Comparison of ENCODE assay signal across 8 mouse cellular contexts in the genomic region with DNA sequence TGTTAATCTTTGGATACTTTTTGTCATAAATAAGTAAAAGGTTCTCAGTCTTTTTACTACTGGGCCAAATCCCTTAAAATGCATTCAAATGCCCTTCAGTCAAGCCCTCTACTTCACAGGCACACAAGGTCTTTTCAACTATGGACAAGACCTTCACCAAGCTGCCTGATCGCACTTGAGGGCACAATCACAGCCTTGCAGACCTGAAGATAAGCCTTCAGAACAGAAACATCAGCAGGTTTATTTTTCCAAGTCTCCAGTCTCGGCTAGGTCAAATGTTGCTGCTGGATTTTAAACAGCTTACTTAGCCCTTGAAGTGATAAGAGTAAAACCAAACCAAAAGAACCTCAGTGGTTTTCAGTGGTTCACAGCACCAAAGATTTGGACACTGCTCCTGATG. TPM values are rescaled to one million over a fixed set of nuclear protein-coding genes. Genes with fewer than 3 reads are reported as not detected.
DNase-seq lines count a peak whose midpoint lies in the region; ATAC-seq and TF ChIP-seq lines count a peak whose summit lies in the region.

No protein-coding gene starts in this region.

- H3K4me1 ChIP-seq in embryonic facial prominence, embryonic 12.5 days: peaks cover 11% of the 10 kb centered on the region
- peaks cover 13% of the 10 kb centered on the region for H3K4me1 ChIP-seq in hindbrain, postnatal 0 days (ENCODE audit: insufficient read depth, low read length)
- H3K4me1 ChIP-seq in midbrain, postnatal 0 days (ENCODE audit: insufficient read depth, low read length): no peaks in the 10 kb centered on the region; the same call in 1 of the 2 replicates

- peak overlapping the region; percentile 100; the same call in 1 of the 2 replicates for H3K27ac ChIP-seq in layer of hippocampus, adult 2 months
- no peak overlapping the region for H3K27ac ChIP-seq in embryonic facial prominence, embryonic 12.5 days
- H3K27ac ChIP-seq in hindbrain, postnatal 0 days: no peak overlapping the region
- H3K27ac ChIP-seq in midbrain, postnatal 0 days (ENCODE audit: low read depth, low read length): 0 out of 2 replicates have a peak overlapping the region, but pooled peaks have one; percentile 99

- peak overlapping the region; percentile 71 for H3K4me2 ChIP-seq in embryonic facial prominence, embryonic 12.5 days (replicated peaks)
- peak overlapping the region; percentile 83 for H3K4me2 ChIP-seq in hindbrain, postnatal 0 days (ENCODE audit: low read depth, low read length)
- H3K4me2 ChIP-seq in midbrain, postnatal 0 days (ENCODE audit: low read depth, low read length, poor library complexity, severe bottlenecking): peak overlapping the region; percentile 72

- H3K27me3 ChIP-seq in embryonic facial prominence, embryonic 12.5 days: no peaks in the 10 kb centered on the region
- H3K27me3 ChIP-seq in hindbrain, postnatal 0 days (ENCODE audit: insufficient read depth, low read length): no peaks in the 10 kb centered on the region
- no peaks in the 10 kb centered on the region for H3K27me3 ChIP-seq in midbrain, postnatal 0 days (ENCODE audit: insufficient read depth, low read length)

- TF ChIP-seq CTCF in layer of hippocampus, adult 2 months (conservative IDR thresholded peaks at IDR 0.05): no peak
- TF ChIP-seq CTCF in hindbrain, postnatal 0 days (IDR thresholded peaks at IDR 0.05; ENCODE audit: low read depth): no peak
- no peak for TF ChIP-seq CTCF in midbrain, postnatal 0 days (IDR thresholded peaks at IDR 0.05)

- no peaks in the 10 kb centered on the region for H3K9me3 ChIP-seq in embryonic facial prominence, embryonic 12.5 days
- no peaks in the 10 kb centered on the region for H3K9me3 ChIP-seq in hindbrain, postnatal 0 days (ENCODE audit: low read length)
- H3K9me3 ChIP-seq in midbrain, postnatal 0 days (ENCODE audit: low read length): no peaks in the 10 kb centered on the region

- 0 out of 2 replicates have a peak, but pooled peaks cover 3% of the 10 kb centered on the region for H3K36me3 ChIP-seq in embryonic facial prominence, embryonic 12.5 days
- H3K36me3 ChIP-seq in hindbrain, postnatal 0 days (ENCODE audit: insufficient read depth, low read length): no peaks in the 10 kb centered on the region
- H3K36me3 ChIP-seq in midbrain, postnatal 0 days (ENCODE audit: insufficient read depth, low read length): no peaks in the 10 kb centered on the region

- peak overlapping the region; percentile 98 for H3K9ac ChIP-seq in embryonic facial prominence, embryonic 12.5 days
- peak overlapping the region; percentile 99 for H3K9ac ChIP-seq in hindbrain, postnatal 0 days (replicated peaks; ENCODE audit: low read length)
- peak overlapping the region; percentile 99 for H3K9ac ChIP-seq in midbrain, postnatal 0 days (replicated peaks; ENCODE audit: low read length, poor library complexity, severe bottlenecking)

- no peak for DNase-seq in layer of hippocampus, adult 2 months (ENCODE audit: low spot score in 2 of 2)
- DNase-seq in layer of hippocampus, adult 8-10 months (ENCODE audit: low spot score in 2 of 2): no peak
- DNase-seq in hindbrain, postnatal 0 days (ENCODE audit: low spot score): no peak
- no peak for DNase-seq in midbrain, postnatal 0 days (ENCODE audit: low spot score)
- DNase-seq in cerebellum, adult 11-12 months: no peak
- DNase-seq in testis, postnatal 10 days (ENCODE audit: low spot score): no peak

- WGBS in embryonic facial prominence, embryonic 12.5 days: 52% methylated on average over 2 of the region's 2 CpGs
- 19% methylated on average over 2 of the region's 2 CpGs for WGBS in hindbrain, postnatal 0 days
- 23% methylated on average over 2 of the region's 2 CpGs for WGBS in midbrain, postnatal 0 days

- no peak for ATAC-seq in embryonic facial prominence, embryonic 12.5 days (ENCODE audit: insufficient number of reproducible peaks, insufficient read depth, low FRiP score, low TSS enrichment)
- ATAC-seq in hindbrain, postnatal 0 days: no peak
- ATAC-seq in midbrain, postnatal 0 days (ENCODE audit: low FRiP score): no peak
- ATAC-seq in megakaryocyte progenitor cell, adult 5-6 weeks (replicated peaks; ENCODE audit: poor library complexity): no peak

- H3K4me3 ChIP-seq in layer of hippocampus, adult 2 months: peak overlapping the region; percentile 90
- peak overlapping the region; percentile 96 for H3K4me3 ChIP-seq in embryonic facial prominence, embryonic 12.5 days
- peak overlapping the region; percentile 100 for H3K4me3 ChIP-seq in hindbrain, postnatal 0 days (ENCODE audit: low read length)
- peak overlapping the region; percentile 92 for H3K4me3 ChIP-seq in midbrain, postnatal 0 days (ENCODE audit: low read depth, low read length)

RNA-seq across cellular contexts. Expression of a gene that starts 2.1 kb away (rescaled TPM):
- total RNA-seq in layer of hippocampus, adult 2 months (2021): 10 to 100 TPM; 81.8 to 98.6 TPM
- total RNA-seq in layer of hippocampus, adult 8-10 months (2022): 100 to 1,000 TPM in 1 of 4 experiments, 10 to 100 TPM in 3; 78.9 to 102 (median 84.5) TPM
- 133 TPM in 2 replicates for polyA plus RNA-seq in embryonic facial prominence, embryonic 12.5 days (2016; fragmentation: Nextera tagmentation; extraction: Ambion mirVana)
- total RNA-seq in hindbrain, postnatal 0 days (2014; rRNA removed): 204 and 218 TPM in 2 replicates
- 86.1 and 90.5 TPM in 2 replicates for polyA plus RNA-seq in hindbrain, postnatal 0 days (2015; fragmentation: Nextera tagmentation; extraction: Ambion mirVana)
- 195 and 196 TPM in 2 replicates for total RNA-seq in midbrain, postnatal 0 days (2014; rRNA removed)
- polyA plus RNA-seq in midbrain, postnatal 0 days (2015; fragmentation: Nextera tagmentation; extraction: Ambion mirVana): 88.2 and 89.1 TPM in 2 replicates
- total RNA-seq in megakaryocyte progenitor cell, adult 5-6 weeks (2015): 95.4 and 118 TPM in 2 replicates
- 66.7 and 79.8 TPM in 2 replicates for total RNA-seq in megakaryocyte progenitor cell, adult 5-6 weeks (2017)

Comparison
In these comparisons a context has a peak if more than half of its experiments do, and no peak if none do; other contexts are left out.
1. H3K27ac ChIP-seq: peak in layer of hippocampus, adult 2 months (single experiment) and midbrain, postnatal 0 days (single experiment); none in embryonic facial prominence, embryonic 12.5 days (single experiment) and hindbrain, postnatal 0 days (single experiment).
2. Peak in every context shown above with its lines, with median percentiles within 50 percentile points of each other: H3K4me3 ChIP-seq, H3K4me2 ChIP-seq and H3K9ac ChIP-seq.